Mouse (Mus musculus) ES-Bruce4 (cell line): ENCODE results near the gene Gm45618. TPM values are rescaled to one million over a fixed set of nuclear protein-coding genes. Genes with fewer than 3 reads are reported as not detected.
A peak's percentile ranks its signal among the peaks of the same experiment; 100 is the strongest.

Source experiments
- H3K27ac ChIP-seq: 2 replicates; pipeline ENCODE4 v1.5.1; 2012; ENCODE audit warnings: low read length, inconsistent platforms; ENCODE audit not compliant: insufficient read depth
- H3K27me3 ChIP-seq: 2 replicates; pipeline ENCODE4 v1.6.1; 2012; ENCODE audit warnings: mild to moderate bottlenecking, low read length, inconsistent platforms; ENCODE audit not compliant: control insufficient read depth, poor library complexity, insufficient read depth, severe bottlenecking
- H3K36me3 ChIP-seq: 2 replicates; pipeline ENCODE4 v1.6.1; 2012; ENCODE audit warnings: inconsistent platforms, mild to moderate bottlenecking, low read length, moderate library complexity; ENCODE audit not compliant: control insufficient read depth, poor library complexity, insufficient read depth, severe bottlenecking
- H3K4me1 ChIP-seq: one replicate; pipeline ENCODE4 v1.8.1; 2011; ENCODE audit warnings: low read length; ENCODE audit not compliant: control insufficient read depth, insufficient read depth
- H3K4me3 ChIP-seq: 2 replicates; pipeline ENCODE4 v1.5.1; 2011; ENCODE audit warnings: low read depth, mild to moderate bottlenecking, low read length
- H3K9ac ChIP-seq: 2 replicates; pipeline ENCODE4 v1.6.1; 2012; ENCODE audit warnings: low read depth, mild to moderate bottlenecking, inconsistent platforms; ENCODE audit not compliant: poor library complexity, severe bottlenecking
- H3K9me3 ChIP-seq: replicated peaks from 2 replicates; pipeline ENCODE4 v1.6.1; 2012; ENCODE audit warnings: mild to moderate bottlenecking, low read length, inconsistent platforms; ENCODE audit not compliant: control insufficient read depth, poor library complexity, insufficient read depth, severe bottlenecking
- CTCF ChIP-seq: IDR thresholded peaks from one replicate; pipeline ENCODE4 v1.8.1; 2011; ENCODE audit warnings: low read depth, low read length
- EP300 ChIP-seq: IDR thresholded peaks from 2 replicates; pipeline ENCODE4 v1.6.1; 2011; ENCODE audit warnings: low read depth, low read length; ENCODE audit not compliant: insufficient read depth
- POLR2A ChIP-seq: IDR thresholded peaks from one replicate; pipeline ENCODE4 v1.8.1; 2011; ENCODE audit warnings: low read length; ENCODE audit not compliant: insufficient read depth
- polyA plus RNA-seq: library from polyadenylated mRNA; stranded (reverse); fragments of >200 nt; gene quantifications from 2 replicates; pipeline ENCODE4 v1.2.4, GENCODE M21; 2011; ENCODE audit warnings: low read depth; ENCODE audit not compliant: missing spikeins, insufficient read depth, insufficient read length

Gm45618 gene
- polyA plus RNA-seq, 1 experiment, result not detected

- Histone ChIP-seq H3K4me3 (no peak overlapping the region), H3K9ac (no peak overlapping the region), H3K36me3 (no peaks in the 10 kb centered on the region), H3K27ac (no peak overlapping the region), H3K27me3 (0 out of 2 replicates have a peak, but pooled peaks cover 3% of the 10 kb centered on the region), H3K4me1 (no peaks in the 10 kb centered on the region), H3K9me3 (no peaks in the 10 kb centered on the region)
- no peak for TF ChIP-seq EP300
- no peak for TF ChIP-seq CTCF
- TF ChIP-seq POLR2A, result no peak
These were observed 30.7 kb downstream of the Gm45618 start for GRCm38 (mm10) chr7:142089648-142090447.

- Histone ChIP-seq H3K27me3 (0 out of 2 replicates have a peak, but pooled peaks cover 2% of the 10 kb centered on the region), H3K27ac (no peak overlapping the region), H3K4me3 (no peak overlapping the region), H3K4me1 (no peaks in the 10 kb centered on the region), H3K9ac (no peak overlapping the region), H3K9me3 (no peaks in the 10 kb centered on the region), H3K36me3 (no peaks in the 10 kb centered on the region)
- TF ChIP-seq CTCF, result no peak
- no peak for TF ChIP-seq POLR2A
- no peak for TF ChIP-seq EP300
These were observed 31.6 kb downstream of the Gm45618 start for GRCm38 (mm10) chr7:142088886-142089285.

GRCm38 (mm10) chr7:142087069-142087652 lies 33.4 kb downstream of the Gm45618 start:
- Histone ChIP-seq H3K36me3 (no peaks in the 10 kb centered on the region), H3K4me1 (no peaks in the 10 kb centered on the region), H3K27ac (no peak overlapping the region), H3K27me3 (0 out of 2 replicates have a peak, but pooled peaks cover 2% of the 10 kb centered on the region), H3K9ac (no peak overlapping the region), H3K9me3 (no peaks in the 10 kb centered on the region), H3K4me3 (no peak overlapping the region)
- TF ChIP-seq EP300, result no peak
- no peak for TF ChIP-seq POLR2A
- no peak for TF ChIP-seq CTCF

- H3K9ac ChIP-seq, result no peak overlapping the region
- TF ChIP-seq CTCF, result no peak
- TF ChIP-seq POLR2A, result no peak
- H3K36me3 ChIP-seq, result no peaks in the 10 kb centered on the region
- no peak overlapping the region for H3K4me3 ChIP-seq
- no peak overlapping the region for H3K27ac ChIP-seq
- H3K9me3 ChIP-seq, result no peaks in the 10 kb centered on the region
- H3K27me3 ChIP-seq, result 0 out of 2 replicates have a peak, but pooled peaks cover 3% of the 10 kb centered on the region
- H3K4me1 ChIP-seq, result no peaks in the 10 kb centered on the region
These were observed 34.2 kb downstream of the Gm45618 start for GRCm38 (mm10) chr7:142086159-142086905.

- Histone ChIP-seq H3K9ac (no peak overlapping the region), H3K4me3 (no peak overlapping the region), H3K27ac (no peak overlapping the region), H3K36me3 (no peaks in the 10 kb centered on the region), H3K4me1 (no peaks in the 10 kb centered on the region), H3K9me3 (no peaks in the 10 kb centered on the region), H3K27me3 (0 out of 2 replicates have a peak, but pooled peaks cover 3% of the 10 kb centered on the region)
- TF ChIP-seq POLR2A, result no peak
- no peak for TF ChIP-seq EP300
- no peak for TF ChIP-seq CTCF
These were observed 35.7 kb downstream of the Gm45618 start for GRCm38 (mm10) chr7:142084820-142085219.

GRCm38 (mm10) chr7:142084395-142084794 lies 36.1 kb downstream of the Gm45618 start:
- Histone ChIP-seq H3K27me3 (0 out of 2 replicates have a peak, but pooled peaks cover 3% of the 10 kb centered on the region), H3K4me3 (no peak overlapping the region), H3K4me1 (no peaks in the 10 kb centered on the region), H3K27ac (no peak overlapping the region), H3K36me3 (no peaks in the 10 kb centered on the region), H3K9me3 (no peaks in the 10 kb centered on the region), H3K9ac (no peak overlapping the region)
- TF ChIP-seq CTCF (peak; percentile 18), EP300 (no peak)
